Mouse (Mus musculus) G1E (cell line): ENCODE results near the gene Rgl1.

ENCODE experiments used
- CTCF ChIP-seq: IDR thresholded peaks from 2 replicates; pipeline ENCODE4 v1.5.1; 2012; ENCODE audit warnings: low read depth, low read length, inconsistent platforms, mixed read lengths
- GATA2 ChIP-seq: IDR thresholded peaks from 2 replicates; pipeline ENCODE4 v1.6.1; 2012; ENCODE audit warnings: low read depth, low read length, inconsistent platforms, borderline replicate concordance
- POLR2AphosphoS5 ChIP-seq: IDR thresholded peaks from 2 replicates; pipeline ENCODE4 v1.6.1; 2012; ENCODE audit warnings: low read depth, low read length, inconsistent platforms; ENCODE audit not compliant: insufficient replicate concordance

DNA sequence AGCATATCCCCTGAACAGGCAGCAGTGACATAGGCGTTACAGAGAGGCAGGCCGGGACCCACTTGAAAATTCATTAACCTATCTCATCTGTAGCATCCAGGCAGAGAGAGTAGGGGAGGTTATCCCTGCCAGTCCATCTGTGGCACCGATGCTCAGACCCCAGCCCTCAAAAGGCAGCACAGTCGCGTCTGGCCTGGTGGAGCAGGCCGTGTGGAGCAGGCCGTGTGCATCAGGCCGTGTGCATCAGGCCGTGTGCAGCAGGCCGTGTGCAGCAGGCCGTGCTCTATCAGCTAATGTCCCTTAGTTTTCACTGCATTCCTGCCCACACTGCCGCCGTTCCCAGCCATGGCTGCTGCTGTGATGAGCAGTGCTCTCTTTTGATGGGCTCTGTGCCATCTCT, 229.0 kb downstream of the Rgl1 start:
- TF ChIP-seq CTCF: no peak
- no peak for TF ChIP-seq GATA2
- no peak for TF ChIP-seq POLR2AphosphoS5
